Mouse (Mus musculus) hindbrain, postnatal 0 days (tissue): Measurements from ENCODE around the gene Pld4. TPM values are rescaled to one million over a fixed set of nuclear protein-coding genes. Genes with fewer than 3 reads are reported as not detected.

Experiments
- ATAC-seq: fragments of 200-750 bp; cut with Nextera tagmentation; 2 replicates; pipeline ENCODE4 v1.8.0; 2017; ENCODE audit warnings: mild to moderate bottlenecking, moderate TSS enrichment, moderate library complexity
- DNase-seq: peaks from one replicate; pipeline ENCODE4 v3.0.0-alpha.2; 2015; ENCODE audit warnings: low spot score
- H3K27ac ChIP-seq: fragments of 300-500 bp; sonication (generic); 2 replicates; pipeline ENCODE4 v1.5.1; 2014; ENCODE audit warnings: mild to moderate bottlenecking
- H3K27me3 ChIP-seq: fragments of 300-500 bp; sonication (generic); 2 replicates; pipeline ENCODE4 v1.6.1; 2014; ENCODE audit warnings: low read length, mixed read lengths; ENCODE audit not compliant: insufficient read depth
- H3K36me3 ChIP-seq: fragments of 300-500 bp; sonication (generic); 2 replicates; pipeline ENCODE4 v1.6.1; 2014; ENCODE audit warnings: low read length, mixed read lengths; ENCODE audit not compliant: insufficient read depth
- H3K4me1 ChIP-seq: fragments of 300-500 bp; sonication (generic); 2 replicates; pipeline ENCODE4 v1.6.1; 2014; ENCODE audit warnings: antibody characterized with exemption, low read length, mixed read lengths; ENCODE audit not compliant: insufficient read depth
- H3K4me2 ChIP-seq: fragments of 300-500 bp; sonication (generic); 2 replicates; pipeline ENCODE4 v1.6.1; 2014; ENCODE audit warnings: low read depth, mild to moderate bottlenecking, low read length, moderate library complexity, mixed read lengths
- H3K4me3 ChIP-seq: fragments of 300-500 bp; sonication (generic); 2 replicates; pipeline ENCODE4 v1.5.1; 2014; ENCODE audit warnings: low read length
- H3K9ac ChIP-seq: fragments of 300-500 bp; sonication (generic); replicated peaks from 2 replicates; pipeline ENCODE4 v1.6.1; 2014; ENCODE audit warnings: mild to moderate bottlenecking, low read length, moderate library complexity, mixed read lengths
- H3K9me3 ChIP-seq: fragments of 300-500 bp; sonication (generic); 2 replicates; pipeline ENCODE4 v1.6.1; 2016; ENCODE audit warnings: low read length, mixed read lengths
- CTCF ChIP-seq: IDR thresholded peaks from 2 replicates; pipeline ENCODE4 v1.5.1; 2016; ENCODE audit warnings: antibody characterized with exemption, control low read depth, low read depth
- WGBS: fragments of 180-500 bp; shearing (Covaris S2); extraction: QIAGEN DNeasy Blood & Tissue Kit; methylation state at CpG from one replicate; pipeline ENCODE4 v1.1.7; 2014; 5-methylcytosine and 5-hydroxymethylcytosine counted together
- polyA plus RNA-seq: library from polyadenylated mRNA; unstranded; fragments of >200 nt; fragmentation: Nextera tagmentation; extraction: Ambion mirVana; gene quantifications from 2 replicates; pipeline ENCODE4 v1.2.1, GENCODE M21; 2015
- total RNA-seq: library from RNA; depleted of rRNA; stranded (reverse); fragments of >200 nt; gene quantifications from 2 replicates; pipeline ENCODE4 v1.2.3, GENCODE M21; 2014

The Pld4 gene
- total and polyA plus RNA-seq, 2 experiments from 2014 or later, result 10.5 to 10.8 TPM

DNA sequence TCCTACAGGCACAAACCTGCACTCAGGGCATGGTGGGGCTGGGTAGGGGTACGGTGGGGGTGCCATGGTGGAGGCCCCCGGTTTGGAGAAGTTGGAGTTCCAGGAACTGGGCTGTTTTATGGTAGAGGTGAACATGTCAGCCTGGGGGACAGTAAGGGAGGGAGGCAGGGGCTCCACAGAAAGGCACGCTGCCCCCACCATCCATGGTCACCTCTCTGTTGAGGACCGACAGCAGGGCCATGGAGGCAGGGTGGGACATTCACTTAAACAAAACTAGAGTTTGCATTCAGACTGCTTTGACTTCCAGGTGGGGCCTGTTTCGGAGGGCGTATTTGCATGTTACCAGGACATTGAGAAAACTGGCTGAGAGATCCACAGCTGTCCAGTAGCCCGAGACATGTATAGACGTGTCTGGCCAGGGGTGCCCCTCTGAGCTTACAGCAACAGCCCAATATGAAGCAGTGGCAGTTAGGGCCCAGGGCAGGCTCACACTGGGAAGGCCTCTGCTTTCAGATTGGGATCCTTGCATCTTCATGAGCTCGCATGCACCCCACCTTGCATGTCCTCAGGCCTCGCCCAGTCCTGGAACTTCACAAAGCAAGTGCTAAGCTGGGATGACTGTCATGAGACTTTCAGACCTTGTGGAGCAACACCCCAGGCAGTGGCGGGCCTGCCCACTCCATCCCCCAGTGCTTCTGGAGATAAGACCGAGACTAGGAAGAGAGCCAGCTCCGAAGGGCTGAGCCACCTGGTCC lies 33.3 kb downstream of the Pld4 start:
- no peak overlapping the region for H3K4me3 ChIP-seq
- H3K27ac ChIP-seq, result no peak overlapping the region
- DNase-seq (peak; percentile 40), ATAC-seq (no peak)
- H3K4me2 ChIP-seq, result no peak overlapping the region
- TF ChIP-seq CTCF, result no peak
- H3K9me3 ChIP-seq, result no peaks in the 10 kb centered on the region
- no peaks in the 10 kb centered on the region for H3K36me3 ChIP-seq
- WGBS, result 70% methylated on average over 13 of the region's 13 CpGs
- H3K4me1 ChIP-seq, result peaks cover 6% of the 10 kb centered on the region
- H3K9ac ChIP-seq, result no peak overlapping the region
- no peaks in the 10 kb centered on the region for H3K27me3 ChIP-seq

DNA sequence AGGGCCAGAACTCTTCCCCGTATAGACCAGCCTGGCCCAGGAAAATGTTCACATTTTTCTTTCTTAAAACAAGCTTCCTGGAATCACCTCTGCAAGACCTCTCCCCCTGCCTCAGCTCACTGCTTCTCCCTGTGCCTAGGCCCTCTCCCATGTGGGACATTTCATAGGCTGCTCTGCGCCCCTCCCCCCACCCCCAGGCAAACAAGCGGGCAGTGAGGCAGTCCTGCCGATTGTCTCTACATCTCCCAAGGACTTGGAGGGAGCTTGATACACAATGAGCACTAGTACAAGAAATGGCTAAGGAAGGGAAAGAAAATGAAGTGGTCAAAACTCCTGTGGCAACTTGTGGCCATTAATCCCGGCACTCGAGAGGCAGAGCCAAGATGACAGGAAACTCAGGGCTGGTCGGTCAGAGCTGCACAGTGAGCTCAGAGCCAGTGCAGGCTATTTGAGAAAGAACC lies 33.9 kb downstream of the Pld4 start:
- no peaks in the 10 kb centered on the region for H3K27me3 ChIP-seq
- peaks cover 6% of the 10 kb centered on the region for H3K4me1 ChIP-seq
- no peak for ATAC-seq
- no peak overlapping the region for H3K9ac ChIP-seq
- H3K36me3 ChIP-seq, result no peaks in the 10 kb centered on the region
- H3K4me3 ChIP-seq, result no peak overlapping the region
- H3K4me2 ChIP-seq, result no peak overlapping the region
- no peak for DNase-seq
- no peak overlapping the region for H3K27ac ChIP-seq
- WGBS, result 31% methylated on average over 7 of the region's 7 CpGs
- no peaks in the 10 kb centered on the region for H3K9me3 ChIP-seq
- TF ChIP-seq CTCF, result no peak

DNA sequence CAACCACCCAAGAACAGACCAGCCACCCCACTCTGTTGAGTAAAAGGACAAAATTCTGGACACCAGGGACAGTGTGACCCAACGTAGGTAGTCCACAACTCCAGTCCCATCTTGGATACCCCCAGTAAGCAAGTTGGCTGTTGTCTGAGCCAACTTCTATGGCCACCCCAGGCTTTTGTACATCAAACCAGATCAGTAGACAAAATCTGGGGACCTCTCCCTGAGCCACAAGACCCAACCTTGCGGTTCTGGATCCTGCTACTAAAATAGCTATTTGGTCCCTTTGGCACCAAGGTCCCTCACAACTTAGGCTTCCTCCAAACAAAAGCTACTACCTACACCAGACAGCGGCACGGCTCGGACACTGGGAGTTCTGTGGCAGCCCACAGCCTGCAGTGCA lies 34.5 kb downstream of the Pld4 start:
- Histone ChIP-seq H3K4me2 (no peak overlapping the region), H3K4me1 (peaks cover 6% of the 10 kb centered on the region), H3K27ac (no peak overlapping the region), H3K36me3 (no peaks in the 10 kb centered on the region), H3K4me3 (no peak overlapping the region), H3K9me3 (no peaks in the 10 kb centered on the region), H3K27me3 (no peaks in the 10 kb centered on the region), H3K9ac (no peak overlapping the region)
- no peak for TF ChIP-seq CTCF
- DNase-seq (no peak), ATAC-seq (no peak)
- 84% methylated on average over 5 of the region's 5 CpGs for WGBS

DNA sequence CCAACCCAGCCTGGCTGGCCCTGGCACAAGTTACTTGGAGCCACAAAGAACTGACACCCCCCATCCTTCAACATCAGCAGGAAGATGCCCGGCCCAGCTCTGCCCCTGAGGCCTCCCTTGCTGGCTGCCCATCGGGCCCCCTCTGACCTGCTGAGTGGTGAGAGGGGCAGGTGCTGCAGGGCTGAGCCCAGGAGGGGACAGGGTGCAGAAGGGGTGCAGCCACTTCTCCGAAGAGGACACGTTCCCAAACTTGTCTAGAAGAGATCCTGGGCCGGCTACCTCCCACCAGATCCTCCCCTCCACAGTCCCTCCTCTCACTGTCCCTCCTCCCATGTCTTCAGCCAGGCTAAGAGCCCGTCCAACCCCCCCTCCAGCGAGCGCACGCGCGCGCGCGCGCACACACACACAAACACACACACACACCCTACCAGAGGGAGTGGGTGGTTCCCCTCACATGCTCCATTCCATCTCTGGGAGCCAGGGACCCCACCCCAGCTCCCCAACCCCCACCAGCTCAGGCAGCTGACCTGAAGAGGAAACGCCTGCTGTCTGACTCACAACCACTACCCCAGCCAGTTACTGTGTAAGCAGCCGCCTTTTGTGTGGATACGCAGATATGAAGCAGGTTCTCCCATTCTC lies 35.1 kb downstream of the Pld4 start:
- Histone ChIP-seq H3K9me3 (no peaks in the 10 kb centered on the region), H3K4me2 (no peak overlapping the region), H3K36me3 (no peaks in the 10 kb centered on the region), H3K27ac (no peak overlapping the region), H3K4me3 (no peak overlapping the region), H3K27me3 (no peaks in the 10 kb centered on the region), H3K9ac (no peak overlapping the region), H3K4me1 (peaks cover 6% of the 10 kb centered on the region)
- WGBS, result 63% methylated on average over 18 of the region's 18 CpGs
- no peak for DNase-seq
- no peak for ATAC-seq
- TF ChIP-seq CTCF, result no peak

DNA sequence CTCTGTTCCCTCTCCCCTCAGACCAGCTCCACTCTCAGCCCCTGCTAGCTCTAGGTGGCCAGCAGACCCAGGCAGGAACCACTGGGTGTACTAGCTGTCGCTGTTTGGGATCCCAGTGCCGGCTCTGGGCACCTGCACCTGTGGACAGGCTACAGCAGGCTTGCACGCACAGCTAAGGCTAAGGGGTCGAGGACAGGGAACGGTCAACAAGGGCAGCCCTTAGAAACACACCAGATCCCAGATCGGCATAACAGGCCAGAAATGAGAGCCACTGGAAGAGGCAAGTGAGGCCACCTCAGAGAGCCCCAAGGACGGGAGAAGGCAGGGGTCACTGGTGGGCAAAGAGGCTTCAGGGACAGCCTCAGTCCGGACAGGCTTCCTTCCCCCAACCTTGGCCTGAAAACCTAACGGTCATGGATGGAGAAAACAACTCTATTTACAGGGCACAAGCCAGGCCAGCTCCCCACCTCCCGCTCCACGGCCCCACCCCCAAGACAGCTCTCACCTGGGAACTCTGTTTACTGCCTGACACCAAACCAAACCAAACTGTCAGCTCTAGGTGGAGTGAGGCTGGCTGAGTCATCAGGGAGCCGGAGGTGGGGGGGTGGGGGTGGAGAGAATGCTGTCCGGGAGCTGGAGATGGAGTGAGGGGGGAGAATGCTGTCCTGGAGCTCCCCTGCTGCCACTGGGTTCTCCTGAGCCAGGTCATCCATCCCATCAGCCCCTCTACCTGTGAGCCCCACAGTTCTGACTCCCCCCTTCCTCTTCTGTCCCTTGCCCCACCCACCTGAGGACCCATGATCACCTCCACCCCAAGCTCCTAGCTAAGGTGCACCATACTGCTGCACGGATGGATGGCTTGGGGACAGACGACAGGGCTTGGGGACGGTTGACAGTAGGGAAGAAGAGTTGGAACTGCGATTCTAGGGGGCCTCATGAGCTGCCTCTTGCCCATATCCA lies 36.4 kb downstream of the Pld4 start:
- WGBS, result 55% methylated on average over 17 of the region's 17 CpGs
- peaks cover 8% of the 10 kb centered on the region for H3K4me1 ChIP-seq
- H3K36me3 ChIP-seq, result no peaks in the 10 kb centered on the region
- no peak overlapping the region for H3K4me3 ChIP-seq
- TF ChIP-seq CTCF, result no peak
- no peak overlapping the region for H3K9ac ChIP-seq
- H3K9me3 ChIP-seq, result no peaks in the 10 kb centered on the region
- H3K27ac ChIP-seq, result no peak overlapping the region
- no peak overlapping the region for H3K4me2 ChIP-seq
- no peak for ATAC-seq
- 0 out of 2 replicates have a peak, but pooled peaks cover 4% of the 10 kb centered on the region for H3K27me3 ChIP-seq
- no peak for DNase-seq

GRCm38 (mm10) chr12:112797672-112798331 lies 37.3 kb downstream of the Pld4 start:
- H3K9ac ChIP-seq, result 0 out of 2 replicates have a peak overlapping the region, but pooled peaks have one; percentile 1
- TF ChIP-seq CTCF, result no peak
- WGBS, result 36% methylated on average over 15 of the region's 15 CpGs
- peak; percentile 37 for ATAC-seq
- H3K27ac ChIP-seq, result no peak overlapping the region
- H3K36me3 ChIP-seq, result no peaks in the 10 kb centered on the region
- H3K4me1 ChIP-seq, result peaks cover 10% of the 10 kb centered on the region
- 0 out of 2 replicates have a peak, but pooled peaks cover 4% of the 10 kb centered on the region for H3K27me3 ChIP-seq
- H3K4me3 ChIP-seq, result no peak overlapping the region
- DNase-seq, result peak; percentile 63
- H3K9me3 ChIP-seq, result no peaks in the 10 kb centered on the region
- H3K4me2 ChIP-seq, result no peak overlapping the region
